Comparison of ENCODE assay signal across 24 mouse cellular contexts in genomic region chr4:64092857-64093256, GRCm38 (mm10). TPM values are rescaled to one million over a fixed set of nuclear protein-coding genes. Genes with fewer than 3 reads are reported as not detected.
"Had no signal": no experiment of that assay in that cellular context is flagged by ENCODE, and none has a peak within 500 bp of the region (broad histone marks: within the 10 kb centered on the region; RNA-seq: fewer than 3 reads in every experiment).

No protein-coding gene starts in this region.

- H3K4me2 ChIP-seq: limb, embryonic 12.5 days; limb, embryonic 15.5 days; liver, embryonic 11.5 days; lung, embryonic 14.5 days; midbrain, embryonic 13.5 days; neural tube, embryonic 13.5 days; stomach, embryonic 15.5 days had no signal

- H3K36me3 ChIP-seq: limb, embryonic 12.5 days; limb, embryonic 15.5 days; midbrain, embryonic 10.5 days; midbrain, embryonic 13.5 days; neural tube, embryonic 13.5 days; stomach, embryonic 15.5 days had no signal

- DNase-seq: kidney, postnatal 25 days; layer of hippocampus, adult 9-11 months; left cerebral cortex, postnatal 4 days; liver, postnatal 0 days; lung, embryonic 14.5 days; right cerebral cortex, postnatal 25 days; spleen, adult 18-20 months; thymus, postnatal 25 days had no signal

- H3K9ac ChIP-seq: limb, embryonic 12.5 days; limb, embryonic 15.5 days; liver, embryonic 14.5 days; liver, postnatal 0 days; lung, embryonic 14.5 days; midbrain, embryonic 13.5 days; neural tube, embryonic 13.5 days; stomach, embryonic 15.5 days had no signal

- H3K4me3 ChIP-seq: layer of hippocampus, adult 2 months; limb, embryonic 12.5 days; limb, embryonic 15.5 days; megakaryocyte, embryonic 14.5 days; midbrain, embryonic 10.5 days; midbrain, embryonic 13.5 days; myocyte; neural tube, embryonic 13.5 days; stomach, embryonic 15.5 days had no signal

- H3K27ac ChIP-seq: kidney, postnatal 0 days; layer of hippocampus, adult 2 months; limb, embryonic 12.5 days; limb, embryonic 15.5 days; liver, embryonic 14.5 days; macrophage; midbrain, embryonic 10.5 days; midbrain, embryonic 13.5 days; neural tube, embryonic 13.5 days; stomach, embryonic 15.5 days had no signal

- H3K27me3 ChIP-seq: limb, embryonic 12.5 days; limb, embryonic 15.5 days; megakaryocyte, embryonic 14.5 days; midbrain, embryonic 13.5 days; neural tube, embryonic 13.5 days; stomach, embryonic 15.5 days had no signal

- ATAC-seq: liver, postnatal 0 days; lung, postnatal 0 days; midbrain, embryonic 13.5 days; midbrain, embryonic 16.5 days had no signal

- H3K9me3 ChIP-seq: limb, embryonic 12.5 days; limb, embryonic 15.5 days; megakaryocyte, embryonic 14.5 days; midbrain, embryonic 10.5 days; midbrain, embryonic 13.5 days; neural tube, embryonic 13.5 days; stomach, embryonic 15.5 days had no signal

- H3K4me1 ChIP-seq: limb, embryonic 12.5 days; limb, embryonic 15.5 days; megakaryocyte, embryonic 14.5 days; midbrain, embryonic 10.5 days; midbrain, embryonic 13.5 days; neural tube, embryonic 13.5 days; stomach, embryonic 15.5 days had no signal

RNA-seq across cellular contexts. Expression of gene Tnc, which starts 46.0 kb away (rescaled TPM):
- total RNA-seq: monocyte, adult 5-6 weeks had no signal
